Mouse (Mus musculus): Measurements from ENCODE around the gene Fgfr2.

DNA sequence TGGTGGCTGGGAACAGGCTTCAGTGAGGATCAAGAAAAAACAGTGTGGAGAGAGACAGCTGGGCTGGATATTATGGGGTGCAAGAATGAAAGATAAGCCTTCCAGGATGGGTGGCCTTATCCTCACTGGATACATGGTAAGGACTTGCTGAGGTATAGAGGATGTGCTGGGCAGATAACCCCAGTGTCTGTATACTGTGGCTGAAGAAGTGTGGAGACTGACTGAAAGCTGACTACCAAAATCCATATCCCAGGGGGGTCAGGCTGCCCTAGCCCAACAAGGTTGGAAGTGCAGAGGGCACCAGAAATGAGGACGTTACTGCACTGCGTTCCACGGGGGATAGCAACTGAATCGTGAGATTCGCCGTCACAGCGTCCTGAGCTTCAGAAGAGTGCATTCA lies 2742.8 kb downstream of the Fgfr2 start:
- TF ChIP-seq POLR2A (IDR thresholded peaks at IDR 0.05; ENCODE audit: low read depth, low read length), result no peak
- TF ChIP-seq CTCF (conservative IDR thresholded peaks at IDR 0.05; ENCODE audit: insufficient read depth, insufficient read length, low read depth, low read length), result no peak

Measured in kidney, adult 2 months (tissue).